Mouse (Mus musculus) spleen, postnatal 14 days (tissue): ENCODE data around the gene Necab2.

Experiments
- DNase-seq, 2 experiments: peaks; one replicate each; pipeline ENCODE4 v3.0.0; 2021 to 2022; ENCODE audit warnings: low spot score in 2 of 2

Necab2 gene

DNA sequence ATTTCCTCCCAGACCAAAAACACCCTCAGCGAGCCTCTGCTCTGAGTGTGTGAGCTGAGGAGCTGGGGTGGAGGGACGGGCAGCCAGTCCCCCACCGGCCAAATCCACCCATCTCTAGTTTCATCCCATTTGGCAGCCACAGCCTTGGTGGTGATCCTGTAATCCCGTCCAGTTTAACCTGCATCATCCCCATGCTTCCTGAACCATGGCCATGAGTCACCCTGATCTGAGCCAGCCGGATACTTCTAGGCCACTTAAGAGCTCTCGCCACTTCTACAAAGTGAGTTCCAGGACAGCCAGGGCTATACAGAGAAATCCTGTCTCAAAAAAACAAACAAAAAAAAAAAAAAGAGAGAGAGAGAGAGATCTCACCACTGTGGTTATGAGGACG, 18.2 kb upstream of the Necab2 start:
- DNase-seq: no peak

DNA sequence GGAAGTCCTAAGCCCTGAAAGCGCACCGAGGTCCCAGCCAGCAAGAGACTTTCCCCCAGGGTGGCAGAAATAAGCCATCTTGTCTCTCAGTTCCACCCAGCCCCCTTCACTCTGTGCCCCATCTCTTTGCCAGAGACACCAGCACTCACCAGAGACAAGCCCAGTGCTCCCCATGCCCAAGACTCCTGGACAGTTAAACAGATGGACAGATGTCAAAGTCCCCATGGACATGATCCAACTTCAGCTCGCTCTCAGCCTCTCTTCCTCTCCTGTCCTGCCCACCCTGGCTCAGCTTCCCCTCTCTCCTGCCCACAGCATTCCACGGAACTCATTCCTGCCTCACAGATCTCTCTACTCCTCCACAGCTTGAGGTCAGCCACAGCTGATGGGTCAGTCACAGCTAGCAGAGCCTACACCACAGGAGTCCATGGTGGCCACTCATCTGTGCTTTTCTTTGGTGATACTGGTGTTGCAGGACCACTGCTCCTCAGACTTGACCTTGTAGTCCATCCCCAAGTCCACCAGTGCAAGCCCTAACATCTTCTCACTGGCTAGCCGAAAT, 17.7 kb upstream of the Necab2 start:
- no peak for DNase-seq

DNA sequence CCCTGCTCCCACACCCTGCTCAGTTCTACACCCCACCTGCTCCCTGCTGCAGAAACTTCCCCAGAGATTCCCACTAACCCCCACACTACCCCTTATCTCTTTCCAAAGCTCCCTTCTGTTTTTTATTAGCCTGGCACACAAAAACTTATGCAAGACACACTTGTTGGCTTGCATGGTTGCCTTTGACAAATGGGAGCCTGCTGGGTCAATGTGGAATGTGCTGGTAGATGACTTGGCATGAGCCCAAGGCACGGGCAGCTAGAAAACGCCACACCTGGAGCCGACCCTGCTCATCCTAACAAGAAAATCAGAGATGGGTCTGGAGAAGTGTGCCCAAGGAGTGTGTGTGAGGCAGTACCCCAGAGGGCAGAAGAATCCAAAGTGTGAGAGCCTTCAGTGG, 17.0 kb upstream of the Necab2 start:
- DNase-seq: no peak

DNA sequence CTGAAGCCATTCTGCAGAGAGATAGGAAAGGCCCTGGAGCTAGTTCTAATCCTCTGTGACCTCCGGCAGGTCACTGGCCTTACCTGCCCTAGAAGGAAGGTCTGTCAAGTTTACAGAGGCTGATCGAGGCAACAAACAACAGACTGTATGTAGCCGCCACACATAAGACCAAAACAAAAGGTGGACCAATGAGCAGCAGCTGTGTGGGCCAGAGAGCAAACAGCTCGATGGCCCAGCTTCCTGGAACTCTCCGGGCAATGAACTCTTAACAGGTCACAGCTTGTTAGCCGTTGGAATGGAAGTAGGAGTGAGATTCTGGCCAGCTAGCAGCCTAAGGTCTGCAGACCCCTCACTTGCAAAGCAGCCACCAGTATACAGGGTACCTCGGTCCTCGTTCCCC, 16.3 kb upstream of the Necab2 start:
- DNase-seq: no peak

DNA sequence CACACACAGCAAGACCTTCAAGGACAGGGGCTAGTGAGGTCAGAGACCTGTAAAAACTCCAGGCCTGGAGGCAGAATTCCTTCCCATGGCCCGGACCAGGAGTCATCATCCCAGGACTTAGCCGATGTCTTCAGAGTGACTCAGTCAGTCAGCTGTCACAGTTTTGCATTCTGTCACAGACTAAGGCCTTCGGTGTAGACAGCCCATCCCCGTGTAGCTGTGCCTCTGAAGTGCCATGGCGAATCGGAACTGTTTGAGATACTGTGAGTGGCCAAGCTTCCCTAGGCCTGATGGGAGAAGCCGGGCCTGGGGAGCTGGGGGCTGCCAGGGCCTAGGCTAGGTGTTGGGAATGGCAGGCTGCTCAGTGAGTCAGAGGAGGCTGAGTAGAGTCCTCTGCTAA, 15.8 kb upstream of the Necab2 start:
- DNase-seq: no peak

DNA sequence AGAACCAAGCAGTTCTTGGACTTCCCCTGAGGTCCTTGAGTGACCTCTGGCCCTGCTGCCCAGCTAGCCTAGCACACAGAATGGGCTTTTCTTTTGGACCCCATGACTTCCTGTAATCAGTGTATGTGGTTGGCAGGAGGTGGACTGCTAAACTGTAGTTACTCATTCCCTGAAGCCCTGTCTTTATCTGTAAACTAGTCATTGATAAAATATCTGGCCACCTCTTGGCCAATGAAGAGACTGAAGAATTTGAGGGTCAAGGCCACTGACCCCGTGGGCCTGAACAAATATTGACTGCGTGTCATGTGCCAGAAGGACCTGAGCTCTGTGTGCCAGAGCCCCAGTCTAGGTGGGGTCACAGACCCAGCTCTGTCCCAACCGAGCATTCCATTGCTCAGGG, 14.1 kb upstream of the Necab2 start:
- no peak for DNase-seq

DNA sequence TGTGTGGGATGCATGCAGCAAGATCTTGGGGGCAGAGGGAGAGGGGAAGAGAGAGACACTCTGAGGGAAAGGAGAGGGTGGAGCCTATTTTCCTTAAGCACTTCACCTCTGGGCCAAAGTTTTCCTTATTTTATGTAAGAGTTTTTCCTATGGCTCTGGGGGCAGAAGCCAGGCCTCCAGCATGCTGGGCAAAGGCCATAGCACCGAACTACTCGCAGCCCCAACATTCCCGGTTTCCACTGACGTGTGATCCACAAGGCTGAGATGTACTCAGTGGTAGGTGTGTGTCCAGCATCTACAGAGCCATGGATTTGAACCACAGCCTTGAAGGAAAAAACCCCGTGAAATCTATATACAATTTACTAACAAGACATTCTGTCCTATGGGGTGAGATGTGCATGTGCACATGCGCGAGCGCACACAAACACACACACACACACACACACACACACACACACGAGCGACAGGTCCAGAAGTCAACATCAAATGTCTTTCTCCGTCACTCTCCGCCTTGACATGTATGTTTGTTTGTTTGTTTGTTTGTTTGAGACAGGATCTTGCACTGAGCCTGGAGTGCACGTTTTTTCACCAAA, 12.8 kb upstream of the Necab2 start, which contains the start of gene Osgin1:
Gene Osgin1, plus strand, starts transcription at position 543 of the 593 bp plus-strand sequence.
- DNase-seq: no peak

DNA sequence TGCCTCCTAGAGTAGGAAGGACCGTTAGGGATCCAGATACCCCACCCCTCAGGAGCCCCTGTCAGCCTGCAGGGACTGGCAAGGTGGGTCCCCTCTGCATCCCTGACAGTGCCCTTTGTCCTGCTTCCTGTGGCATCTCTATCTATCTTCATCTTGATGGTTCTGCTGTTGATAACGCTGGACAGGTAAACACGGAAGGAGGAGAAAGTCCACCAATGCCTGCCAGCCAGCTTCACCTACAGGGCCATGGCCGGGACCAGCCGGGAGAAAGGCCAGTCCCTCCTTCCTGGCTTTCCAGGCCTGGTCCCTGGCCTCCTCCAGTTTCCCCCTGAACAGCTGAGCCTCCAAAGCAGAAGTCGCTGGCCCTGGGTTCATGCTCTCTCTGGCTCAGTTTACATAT, 11.9 kb upstream of the Necab2 start:
- DNase-seq: no peak

DNA sequence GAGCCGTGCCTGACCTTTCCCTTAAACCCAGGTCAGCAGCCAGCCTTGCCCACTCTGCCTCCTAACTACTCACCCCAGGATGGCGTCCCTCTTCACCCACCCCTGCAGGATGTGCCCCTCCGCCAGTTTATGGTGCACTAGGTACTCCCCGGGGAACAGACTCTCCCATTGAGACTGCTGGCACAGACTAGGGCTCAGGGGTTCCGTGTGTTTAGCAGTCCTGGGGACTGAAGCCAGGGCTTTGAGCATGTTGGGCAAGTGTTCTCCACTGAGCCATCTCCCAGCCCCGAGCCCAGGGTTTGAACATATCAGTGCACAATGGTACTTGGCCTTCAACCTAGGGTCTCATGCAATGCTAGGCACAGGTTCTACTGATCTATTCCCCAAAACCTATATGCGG, 11.0 kb upstream of the Necab2 start:
- DNase-seq: no peak

DNA sequence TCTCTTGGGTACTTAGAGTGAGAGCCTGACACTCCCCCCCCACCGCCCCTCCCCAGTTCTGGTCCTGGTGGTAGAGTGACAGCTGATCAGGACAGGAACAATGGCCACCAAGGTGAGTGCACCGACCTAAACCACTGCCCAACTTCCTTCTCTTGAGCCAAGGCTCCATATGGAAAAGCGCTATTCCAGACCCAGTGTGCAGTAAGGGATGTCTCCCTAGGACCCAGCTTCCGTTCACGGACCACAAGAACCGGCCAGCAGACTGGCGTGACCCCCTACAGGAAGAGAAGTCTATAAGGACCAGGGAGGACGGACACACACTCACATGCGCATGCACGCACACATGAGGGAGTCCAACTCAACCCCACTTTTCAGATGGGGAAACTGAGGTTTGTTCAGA, 10.2 kb upstream of the Necab2 start:
- no peak for DNase-seq

DNA sequence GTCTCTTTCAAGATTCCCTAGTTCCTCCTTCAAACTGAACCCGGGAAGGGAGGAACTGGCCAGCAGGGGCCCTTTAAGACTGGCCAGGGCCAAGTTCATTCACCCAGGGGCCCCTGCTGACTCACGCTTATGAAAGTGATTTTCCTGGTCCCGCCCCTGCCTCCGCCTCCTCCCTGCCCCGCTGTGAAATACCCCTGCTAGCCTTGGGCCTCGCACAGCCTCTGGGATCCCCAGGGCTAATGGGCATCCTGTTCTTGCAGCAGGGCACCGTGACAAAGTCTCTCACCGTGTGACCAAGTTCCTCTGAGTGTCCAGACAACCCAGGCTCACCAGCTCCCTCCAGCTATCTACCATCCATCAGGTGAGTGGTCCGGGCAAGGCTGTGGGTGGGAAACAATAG, 9.6 kb upstream of the Necab2 start:
- no peak for DNase-seq

DNA sequence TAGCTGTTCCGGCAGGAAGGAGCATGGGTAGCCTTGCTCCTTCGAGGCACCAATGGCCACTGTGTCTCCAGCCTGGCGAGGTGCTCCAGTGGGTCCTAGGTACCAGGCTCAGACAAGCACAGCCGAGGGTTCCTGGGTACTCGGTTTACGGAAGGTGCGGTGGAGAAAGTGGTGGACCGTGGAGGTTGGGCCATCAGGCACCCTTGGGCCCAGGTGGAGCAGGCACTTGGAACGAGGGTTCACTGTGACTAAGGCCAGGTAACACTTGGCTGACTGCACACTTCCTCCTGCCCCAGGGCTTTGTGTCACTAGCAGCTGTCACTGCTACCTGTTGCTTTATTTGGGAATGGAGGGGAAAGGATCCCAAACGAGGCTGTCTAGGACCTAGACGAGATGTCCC, 9.0 kb upstream of the Necab2 start:
- DNase-seq: no peak

DNA sequence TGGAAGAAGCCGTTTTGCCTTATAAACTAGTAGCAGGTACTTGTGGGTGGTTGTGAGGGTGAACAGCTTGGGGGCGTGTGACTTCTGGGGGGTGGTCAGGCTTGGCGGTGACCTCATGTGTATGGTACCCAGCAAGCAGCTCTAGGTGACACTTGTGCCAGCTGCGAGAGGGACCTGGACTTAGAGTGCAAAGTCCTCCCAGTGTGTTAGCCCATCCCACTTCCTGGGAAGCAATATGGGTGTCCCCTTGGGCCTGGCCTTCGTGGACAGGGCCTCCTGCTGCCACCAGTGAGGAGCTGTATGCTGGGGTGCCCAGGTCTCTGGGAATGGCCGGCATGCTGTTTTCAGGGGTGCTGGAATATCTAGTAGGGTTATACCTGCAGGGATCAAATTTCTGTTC, 7.6 kb upstream of the Necab2 start:
- DNase-seq: no peak

DNA sequence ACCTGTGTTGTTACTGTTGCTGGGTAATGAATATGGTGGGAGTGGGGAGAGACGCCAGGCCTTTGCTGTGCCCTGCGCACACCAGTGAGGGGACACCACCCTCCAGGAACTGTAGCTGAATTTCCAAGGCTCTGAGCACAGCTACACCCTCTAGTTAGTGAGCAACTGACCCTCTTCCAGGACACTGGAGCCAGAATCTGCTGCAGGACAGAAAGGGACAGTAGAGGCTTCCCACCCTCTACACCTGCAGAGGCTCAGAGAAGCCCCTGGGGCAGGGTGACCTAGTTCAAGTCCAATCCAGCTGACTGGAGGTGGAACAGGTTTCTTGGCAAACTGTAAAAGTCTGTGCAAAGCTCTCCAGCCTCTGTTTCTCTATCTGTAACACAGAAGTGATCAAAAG, 7.1 kb upstream of the Necab2 start:
- DNase-seq: no peak

DNA sequence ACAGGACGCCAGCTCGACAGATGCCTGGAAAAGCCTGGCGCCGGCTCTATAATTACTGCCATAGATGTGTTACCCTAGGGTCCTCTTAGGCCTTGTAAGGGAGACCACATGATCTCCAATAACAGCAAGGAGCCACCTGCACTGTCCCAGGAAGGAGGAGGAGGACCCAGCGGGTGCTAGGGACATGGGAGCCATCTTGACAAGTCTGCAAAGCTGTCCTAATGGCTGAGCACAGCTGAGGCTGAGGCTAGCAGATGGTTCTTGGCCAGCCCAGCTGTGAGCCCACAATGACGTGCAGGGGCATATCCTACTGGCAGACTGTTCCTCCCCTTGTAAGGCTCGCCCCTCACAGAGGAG, 6.6 kb upstream of the Necab2 start:
- DNase-seq: no peak

DNA sequence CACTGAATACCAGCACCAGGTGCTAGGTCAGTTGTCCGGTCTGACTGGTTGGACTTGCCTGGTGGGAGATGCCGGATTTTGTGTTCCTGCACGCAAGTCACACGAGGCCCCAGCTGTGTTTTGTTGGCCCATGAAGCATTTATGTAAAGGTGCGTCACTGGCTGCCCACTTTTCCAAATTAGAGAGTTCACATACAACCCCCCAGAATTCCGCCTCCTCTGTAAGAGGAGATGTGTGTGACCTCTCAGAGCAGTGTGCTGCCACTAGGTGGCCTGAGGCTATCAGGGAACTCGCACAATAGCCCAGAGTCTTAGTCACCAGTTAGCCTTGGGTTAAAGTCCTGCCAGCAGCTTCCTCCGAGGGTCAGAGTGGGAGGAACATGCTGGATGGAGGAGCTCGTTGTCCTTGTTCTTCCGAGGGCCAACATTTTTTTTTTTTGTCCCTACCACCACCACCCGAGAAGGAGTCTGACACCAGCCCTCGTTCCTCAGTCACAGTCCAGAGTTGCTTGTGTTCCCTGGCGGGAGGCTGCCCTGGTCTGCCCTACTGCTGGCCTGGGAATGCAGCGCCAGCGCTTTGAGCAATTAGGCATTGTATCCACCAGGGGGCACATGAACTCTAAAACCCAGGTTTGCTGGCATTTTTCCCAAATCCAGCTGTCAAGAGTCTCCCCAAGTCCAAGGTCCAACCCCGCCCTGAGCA, 6.1 kb upstream of the Necab2 start:
- DNase-seq: peak in 1 of 2 experiments; percentile 31

DNA sequence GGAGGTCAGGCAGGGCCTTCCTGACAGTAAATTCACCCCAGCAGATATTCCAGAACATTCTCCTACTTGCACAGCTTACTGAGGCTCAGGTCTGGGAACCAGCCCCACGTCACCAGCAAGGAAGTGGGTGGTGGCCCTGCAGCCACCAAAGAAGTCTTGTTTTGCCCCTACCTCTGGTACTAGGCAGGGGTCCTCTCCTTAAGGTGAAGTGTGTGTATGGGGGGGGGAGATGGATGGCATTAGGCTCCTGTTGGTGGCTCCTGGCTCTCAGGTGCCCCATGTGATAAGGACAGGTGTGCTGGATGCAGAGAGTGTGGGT, 5.6 kb upstream of the Necab2 start:
- DNase-seq: no peak

DNA sequence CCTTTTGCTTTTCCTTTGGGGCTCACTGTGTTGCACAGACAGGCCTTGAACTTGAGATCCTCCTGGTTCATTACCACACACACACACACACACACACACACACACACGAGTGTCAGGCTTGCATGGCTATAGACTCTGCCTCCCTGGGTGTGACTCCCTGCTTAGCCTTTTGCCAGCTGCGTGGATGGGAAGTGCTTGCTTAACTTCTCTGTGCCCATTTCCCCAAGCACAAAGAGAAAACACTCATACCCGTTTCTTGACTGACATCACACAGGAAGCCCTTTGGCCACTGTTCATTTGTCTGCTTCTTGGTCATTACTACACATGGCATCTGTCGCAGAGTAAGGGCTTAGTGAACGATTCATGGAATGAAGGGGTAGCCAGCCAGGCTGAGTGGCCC, 4.5 kb upstream of the Necab2 start:
- no peak for DNase-seq

DNA sequence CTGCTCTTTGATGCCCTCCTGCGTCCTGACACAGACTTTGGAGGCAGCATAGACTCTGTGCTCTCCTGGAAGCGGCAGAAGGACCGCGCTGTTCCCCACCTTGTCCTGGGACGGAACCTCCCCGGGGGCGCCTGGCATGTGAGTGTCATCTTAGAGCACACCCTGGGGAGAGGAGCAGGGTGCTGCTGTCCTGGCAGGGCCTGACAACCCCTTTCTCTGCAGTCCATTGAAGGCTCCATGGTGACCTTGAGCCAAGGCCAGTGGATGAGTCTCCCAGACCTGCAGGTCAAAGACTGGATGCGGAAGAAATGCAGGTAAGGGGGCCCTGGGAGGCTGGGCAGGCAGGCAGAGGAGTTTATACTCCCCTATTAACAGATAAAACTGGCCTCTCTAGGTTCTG, 3.5 kb upstream of the Necab2 start:
- DNase-seq: no peak

DNA sequence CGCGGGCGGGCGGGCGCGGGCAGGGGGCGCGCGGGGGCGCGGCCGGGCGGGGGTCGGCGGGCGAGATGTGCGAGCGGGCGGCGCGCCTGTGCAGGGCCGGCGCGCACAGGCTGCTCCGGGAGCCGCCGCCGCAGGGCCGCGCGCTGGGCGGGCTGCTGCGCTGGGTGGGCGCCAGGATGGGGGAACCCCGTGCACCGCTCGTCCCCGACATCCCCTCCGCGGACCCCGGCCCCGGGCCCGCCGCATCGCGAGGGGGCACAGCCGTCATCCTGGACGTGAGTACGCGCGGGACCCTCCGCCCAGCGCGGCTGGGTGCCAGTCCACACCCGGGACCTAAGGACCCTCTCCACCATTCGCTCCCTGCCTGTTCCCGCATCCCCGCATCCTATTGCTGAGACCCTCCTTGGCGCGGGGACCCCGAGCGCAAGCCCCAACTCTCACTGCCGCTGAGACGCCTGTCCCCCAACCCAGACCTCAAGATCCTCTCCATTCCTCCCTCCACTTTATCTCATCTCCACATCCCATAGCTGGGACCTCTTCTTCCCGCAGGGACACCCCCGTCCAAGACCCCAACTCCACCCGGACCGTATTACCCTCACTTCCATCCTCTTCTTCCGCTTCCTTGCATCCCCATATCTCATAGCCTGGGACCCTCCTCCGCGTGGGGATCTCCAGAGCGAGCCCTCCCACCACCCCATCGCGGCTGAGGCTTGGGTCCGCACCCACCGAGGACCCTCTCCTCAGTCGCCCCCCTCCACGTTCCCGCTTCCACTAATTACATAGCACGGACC, 666 bp downstream of the Necab2 start:
- DNase-seq: no peak

DNA sequence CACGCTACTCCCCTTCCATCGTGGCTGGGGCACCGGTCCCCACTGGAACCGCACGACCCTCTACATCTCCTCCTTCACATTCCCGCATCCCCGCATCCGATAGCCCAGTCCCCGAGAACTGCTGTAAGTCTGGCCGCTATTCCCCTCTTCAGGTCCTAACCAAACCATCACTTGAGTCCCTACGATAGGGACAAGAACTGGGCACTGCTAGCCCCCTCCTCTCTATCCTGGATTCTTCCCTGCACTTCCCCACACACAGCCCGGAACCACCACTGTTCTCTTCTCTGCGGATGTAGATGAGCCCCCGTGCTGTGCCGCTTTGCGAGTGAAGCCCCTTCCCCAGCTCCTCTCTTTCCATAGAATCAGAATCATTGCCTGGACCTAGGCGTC, 1.3 kb downstream of the Necab2 start:
- DNase-seq: no peak

DNA sequence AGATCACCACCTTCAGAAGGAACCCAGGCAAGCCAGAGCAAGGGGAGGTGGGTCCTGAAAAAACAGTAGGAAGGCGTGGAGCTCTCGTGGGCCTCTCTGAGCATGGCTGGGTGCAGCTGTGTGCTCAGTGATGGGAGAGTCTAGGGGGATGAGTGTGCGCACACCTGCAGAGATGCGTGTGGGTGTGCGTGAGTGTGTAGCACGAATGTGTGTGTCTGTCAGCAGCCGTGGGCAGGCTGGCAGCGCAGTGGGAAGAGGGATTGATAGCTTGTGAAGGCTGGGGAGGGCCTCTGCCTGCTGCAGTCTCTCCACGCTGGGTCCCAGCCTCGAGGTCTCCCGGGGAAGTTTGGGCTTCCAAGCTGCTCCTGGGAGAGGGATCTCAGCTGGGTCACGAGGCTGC, 3.1 kb downstream of the Necab2 start:
- DNase-seq: no peak

DNA sequence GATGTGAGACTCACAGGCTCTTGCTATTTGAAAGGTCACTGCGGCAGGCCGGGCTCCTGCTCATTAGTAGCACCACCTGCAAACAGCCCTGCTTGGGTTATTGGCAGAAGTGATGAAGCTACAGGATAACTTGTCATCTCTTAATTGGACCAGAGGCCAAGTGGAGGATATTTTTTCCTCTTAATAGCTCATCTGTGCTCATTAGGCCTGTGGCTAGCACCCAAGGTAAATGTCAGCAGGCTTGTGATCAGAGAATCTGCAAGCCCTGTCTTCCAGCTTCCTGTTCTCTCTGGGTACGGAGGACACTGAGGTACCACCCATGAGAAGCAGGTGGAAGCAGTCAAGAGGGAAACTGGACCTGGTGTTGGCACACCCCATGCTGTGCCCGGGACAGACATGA, 4.6 kb downstream of the Necab2 start:
- DNase-seq: no peak
